Mouse (Mus musculus): Measurements from ENCODE around the gene Hsd17b13.
"Not testable (repeated sequence)": the region's sequence is repeated elsewhere in the genome, so short reads cannot be mapped to it uniquely, and the experiment has no call there.

Hsd17b13 gene

GRCm38 (mm10) chr5:103977297-103977696, at the start of gene Hsd17b13:
Gene Hsd17b13 (minus strand): TSS chr5:103977410.
- no peak for DNase-seq (ENCODE audit: inconsistent age in 2 of 2, low spot score in 1 of 2)

- no peak for DNase-seq (ENCODE audit: inconsistent age in 2 of 2, low spot score in 1 of 2)
Observed at GRCm38 (mm10) chr5:104025245-104025854, 48.1 kb upstream of the Hsd17b13 start.

- no peak for DNase-seq (ENCODE audit: inconsistent age in 2 of 2, low spot score in 1 of 2)
Observed at GRCm38 (mm10) chr5:104024762-104025161, 47.6 kb upstream of the Hsd17b13 start.

GRCm38 (mm10) chr5:104024193-104024592, 47.0 kb upstream of the Hsd17b13 start:
- not testable (repeated sequence) for DNase-seq (ENCODE audit: inconsistent age in 2 of 2, low spot score in 1 of 2)

GRCm38 (mm10) chr5:104023289-104024020, 46.2 kb upstream of the Hsd17b13 start:
- no peak for DNase-seq (ENCODE audit: inconsistent age in 2 of 2, low spot score in 1 of 2)

GRCm38 (mm10) chr5:104022558-104022957, 45.3 kb upstream of the Hsd17b13 start:
- peak in 1 of 2 experiments; percentile 50 for DNase-seq (ENCODE audit: inconsistent age in 2 of 2, low spot score in 1 of 2)

GRCm38 (mm10) chr5:104021597-104022378, 44.6 kb upstream of the Hsd17b13 start, which contains the start of gene Hsd17b11:
Gene Hsd17b11 (minus strand): TSS chr5:104021919.
- peak; percentile 92 to 97 for DNase-seq (ENCODE audit: inconsistent age in 2 of 2, low spot score in 1 of 2)

GRCm38 (mm10) chr5:104011419-104011818, 34.2 kb upstream of the Hsd17b13 start:
- DNase-seq (ENCODE audit: inconsistent age in 2 of 2, low spot score in 1 of 2) = no peak

- no peak for DNase-seq (ENCODE audit: inconsistent age in 2 of 2, low spot score in 1 of 2)
Observed at GRCm38 (mm10) chr5:104010261-104010660, 33.1 kb upstream of the Hsd17b13 start.

- DNase-seq (ENCODE audit: inconsistent age in 2 of 2, low spot score in 1 of 2) = peak in 1 of 2 experiments; percentile 11
Observed at GRCm38 (mm10) chr5:104009421-104009820, 32.2 kb upstream of the Hsd17b13 start.

- no peak for DNase-seq (ENCODE audit: inconsistent age in 2 of 2, low spot score in 1 of 2)
Observed at GRCm38 (mm10) chr5:104007801-104008200, 30.6 kb upstream of the Hsd17b13 start.

GRCm38 (mm10) chr5:104006811-104007210, 29.6 kb upstream of the Hsd17b13 start:
- no peak for DNase-seq (ENCODE audit: inconsistent age in 2 of 2, low spot score in 1 of 2)

GRCm38 (mm10) chr5:104003955-104004354, 26.7 kb upstream of the Hsd17b13 start:
- peak; percentile 14 to 52 for DNase-seq (ENCODE audit: inconsistent age in 2 of 2, low spot score in 1 of 2)

GRCm38 (mm10) chr5:104003256-104003931, 26.2 kb upstream of the Hsd17b13 start:
- no peak for DNase-seq (ENCODE audit: inconsistent age in 2 of 2, low spot score in 1 of 2)

GRCm38 (mm10) chr5:104002549-104003255, 25.5 kb upstream of the Hsd17b13 start:
- DNase-seq (ENCODE audit: inconsistent age in 2 of 2, low spot score in 1 of 2) = no peak

- DNase-seq (ENCODE audit: inconsistent age in 2 of 2, low spot score in 1 of 2) = peak; percentile 82 to 92
Observed at GRCm38 (mm10) chr5:103999738-104000137, 22.5 kb upstream of the Hsd17b13 start.

GRCm38 (mm10) chr5:103998739-103999138, 21.5 kb upstream of the Hsd17b13 start:
- DNase-seq (ENCODE audit: inconsistent age in 2 of 2, low spot score in 1 of 2) = peak; percentile 65 to 90

- peak; percentile 9 to 66 for DNase-seq (ENCODE audit: inconsistent age in 2 of 2, low spot score in 1 of 2)
Observed at GRCm38 (mm10) chr5:103995181-103995580, 18.0 kb upstream of the Hsd17b13 start.

- DNase-seq (ENCODE audit: inconsistent age in 2 of 2, low spot score in 1 of 2) = no peak
Observed at GRCm38 (mm10) chr5:103994669-103995068, 17.5 kb upstream of the Hsd17b13 start.

- DNase-seq (ENCODE audit: inconsistent age in 2 of 2, low spot score in 1 of 2) = no peak
Observed at GRCm38 (mm10) chr5:103993601-103994000, 16.4 kb upstream of the Hsd17b13 start.

All from adrenal gland, adult (tissue).